Mouse (Mus musculus): ENCODE results near the gene Cryge. TPM values are rescaled to one million over a fixed set of nuclear protein-coding genes. Genes with fewer than 3 reads are reported as not detected.
"Not testable (repeated sequence)": the region's sequence is repeated elsewhere in the genome, so short reads cannot be mapped to it uniquely, and the experiment has no call there.

Cryge gene
- 0.49 TPM in 1 of 2 replicates, not detected in the other for total RNA-seq (2021)
- long read RNA-seq, partial matches to known transcripts: 1 of 1 reads
- long read RNA-seq, other reads (novel, unspliced or antisense): 0 of 1 reads

DNA sequence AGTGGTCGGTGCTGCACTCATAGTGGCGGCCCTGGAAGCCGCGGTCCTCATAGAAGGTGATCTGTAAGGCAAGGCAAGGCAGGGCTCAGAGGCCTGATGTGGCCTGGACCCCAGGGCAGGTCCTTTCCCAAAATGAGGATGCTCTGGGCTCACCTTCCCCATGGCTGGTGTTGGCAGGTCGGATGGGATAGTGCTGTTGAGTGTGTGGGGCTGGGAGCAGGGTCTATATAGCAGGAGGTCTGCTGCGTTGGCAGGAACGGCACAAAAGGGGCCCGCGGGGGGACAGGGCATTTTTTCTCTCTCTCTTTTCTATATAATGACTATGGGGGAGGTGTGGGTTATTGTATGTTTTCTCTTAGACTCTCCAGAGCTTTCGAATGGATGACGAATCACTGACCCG lies at the start of gene Cryge:
Gene Cryge (minus strand): TSS at position 198 of the 400 bp plus-strand sequence.
- DNase-seq: not testable (repeated sequence)

DNA sequence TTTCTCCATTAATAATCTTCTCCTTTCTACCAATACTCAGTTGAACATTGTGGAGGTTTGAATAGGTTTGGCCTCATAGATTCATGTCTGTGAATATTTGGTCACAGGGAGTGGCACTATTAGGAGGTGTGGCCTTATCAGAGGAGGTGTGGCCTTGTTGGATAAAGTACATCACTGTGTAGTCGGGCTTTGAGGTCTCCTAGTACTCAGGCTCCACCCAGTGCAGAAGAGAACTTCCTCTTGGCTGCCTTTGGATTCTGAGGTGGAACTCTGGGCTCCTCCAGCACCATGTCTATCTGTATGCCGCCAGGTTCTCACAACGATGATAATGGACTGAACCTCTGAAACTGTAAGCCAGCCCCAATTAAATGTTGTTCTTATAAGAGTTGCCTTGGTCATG lies 46.0 kb upstream of the Cryge start:
- DNase-seq: no peak

DNA sequence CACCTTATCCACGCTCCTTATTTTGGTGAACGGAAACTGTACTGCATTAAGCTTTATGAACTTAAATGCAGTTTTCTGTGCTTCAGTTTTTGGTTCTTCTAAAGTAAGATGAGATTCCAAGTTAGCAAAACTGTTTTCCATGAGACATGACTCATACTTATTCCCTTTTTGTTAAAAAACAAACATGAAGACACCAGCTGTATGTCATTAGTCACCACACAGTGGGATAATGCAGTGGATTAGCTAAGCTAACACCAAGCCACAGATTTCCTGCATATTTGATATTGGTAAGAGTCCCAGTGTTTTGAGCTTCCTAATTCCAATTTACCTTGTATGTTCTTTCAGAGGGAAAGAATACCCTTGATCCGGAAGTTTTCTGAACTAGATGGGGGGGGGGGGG lies 40.6 kb upstream of the Cryge start:
- DNase-seq: no peak

DNA sequence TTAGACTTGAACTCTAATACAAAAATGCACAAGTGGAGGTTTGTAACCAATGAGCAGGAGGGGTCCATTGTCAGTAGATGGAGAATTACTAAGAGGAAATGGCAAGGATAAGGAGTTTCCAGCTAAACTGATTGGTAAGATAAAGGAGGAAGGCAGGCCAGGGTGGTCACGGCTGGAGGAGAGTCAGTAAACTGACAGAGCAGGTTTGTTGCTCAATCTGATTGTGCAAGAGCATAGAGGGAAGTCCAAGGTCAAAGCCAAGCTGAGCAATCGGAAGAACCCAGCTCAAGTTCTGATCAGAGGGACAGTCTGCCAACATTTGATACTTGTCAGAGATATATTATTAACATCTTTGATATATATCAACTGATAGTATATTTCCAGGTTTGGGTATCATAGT lies 39.4 kb upstream of the Cryge start:
- peak; percentile 42 for DNase-seq

DNA sequence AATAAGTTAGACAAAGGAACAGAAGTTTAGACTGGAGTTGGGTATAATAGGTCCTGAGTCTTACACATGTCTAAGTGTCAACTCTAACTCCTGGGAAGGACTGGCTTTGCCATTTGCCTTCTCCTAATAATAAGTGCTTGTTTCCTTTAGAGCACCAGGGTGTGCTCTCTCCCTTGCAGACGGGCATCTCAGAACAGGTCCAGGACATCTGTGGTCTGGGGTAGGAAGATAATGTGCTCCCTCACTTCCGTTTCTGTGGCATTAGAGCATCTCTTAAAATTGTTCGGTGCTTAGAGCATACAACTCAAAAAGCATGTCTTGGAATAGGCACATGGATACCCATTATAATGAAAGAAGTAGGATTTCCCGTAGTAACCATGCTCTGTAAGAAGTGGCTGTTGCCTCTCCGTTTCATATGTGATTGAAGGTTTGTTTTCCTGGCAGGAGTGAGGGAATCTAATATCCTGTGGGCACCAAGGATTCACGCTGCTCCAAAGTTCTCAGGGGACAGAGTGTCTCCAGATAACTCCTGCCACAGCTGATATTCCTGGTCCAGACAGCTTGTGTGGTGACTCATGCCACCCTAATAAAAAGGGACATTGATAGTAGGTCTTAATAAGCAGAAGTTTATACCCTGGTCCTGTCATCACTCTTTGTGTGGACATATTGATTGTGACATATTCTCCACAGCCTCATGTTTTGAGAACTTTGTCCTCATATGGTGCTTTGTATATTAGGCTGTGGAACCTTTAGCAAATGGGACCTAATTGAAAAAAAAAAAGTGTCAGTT lies 37.8 kb upstream of the Cryge start:
- no peak for DNase-seq

DNA sequence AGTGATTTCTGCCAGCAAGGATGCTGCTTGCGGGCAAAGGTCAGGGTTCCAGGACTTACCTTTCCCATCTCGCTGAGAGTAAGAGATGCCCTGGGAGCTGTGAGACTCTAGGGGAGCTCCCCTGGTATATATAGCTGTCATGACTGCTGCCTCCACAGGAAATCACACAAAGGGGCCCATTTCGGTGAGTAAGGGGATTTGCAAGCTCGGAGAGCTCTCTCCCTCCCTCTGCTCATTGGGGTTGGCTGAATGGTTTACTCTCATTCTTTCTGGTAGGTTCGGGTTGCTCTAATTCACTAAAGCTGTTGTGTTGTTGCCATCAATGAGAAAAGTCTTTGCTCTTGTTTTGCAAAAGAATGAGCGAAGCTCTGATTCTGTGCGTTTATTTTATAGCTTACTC lies 31.2 kb upstream of the Cryge start, which contains the start of gene Crygb:
Gene Crygb (minus strand): TSS at position 101 of the 400 bp plus-strand sequence.
- DNase-seq: no peak

DNA sequence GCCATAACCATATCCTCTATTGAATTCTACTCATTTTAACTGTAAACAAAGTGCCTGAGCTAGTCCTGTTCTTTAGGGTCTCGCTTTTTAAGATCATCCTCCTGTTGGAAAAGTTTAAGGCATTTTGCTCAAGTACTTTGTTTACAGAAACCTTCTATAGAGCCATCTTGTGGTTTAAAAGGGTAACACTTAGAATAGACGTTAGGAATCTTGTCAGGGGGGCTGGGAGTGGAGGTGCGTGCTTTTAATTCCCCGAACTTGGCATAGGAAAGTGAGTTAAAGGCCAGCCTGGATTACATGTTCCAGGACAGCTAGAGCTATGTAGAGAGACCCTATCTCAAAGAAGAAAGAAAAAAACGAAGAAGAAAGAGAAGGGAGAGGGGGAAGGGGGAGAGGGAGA lies 24.7 kb upstream of the Cryge start:
- DNase-seq: no peak

DNA sequence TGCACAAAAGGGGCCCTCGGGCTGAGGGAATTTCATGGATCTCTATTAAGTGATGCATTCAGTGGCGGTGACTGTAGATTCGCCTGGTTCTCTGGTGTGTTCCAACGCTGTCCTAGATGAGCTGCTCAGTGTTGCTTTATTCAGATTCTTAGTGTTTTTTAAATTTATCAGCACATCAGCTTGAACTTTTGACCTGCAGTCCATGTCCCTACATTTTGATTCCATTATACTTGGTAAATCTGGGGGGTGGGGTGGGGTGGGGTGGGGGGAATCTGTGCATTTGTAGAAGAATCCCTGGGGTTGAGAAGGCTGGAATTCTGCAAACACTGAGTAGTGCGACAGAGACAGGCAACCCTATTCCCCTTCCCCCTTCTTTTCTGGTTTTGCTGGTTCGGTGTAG lies 22.6 kb upstream of the Cryge start, which contains the start of gene Crygc:
Gene Crygc (minus strand): TSS at position 101 of the 400 bp plus-strand sequence.
- DNase-seq: no peak

DNA sequence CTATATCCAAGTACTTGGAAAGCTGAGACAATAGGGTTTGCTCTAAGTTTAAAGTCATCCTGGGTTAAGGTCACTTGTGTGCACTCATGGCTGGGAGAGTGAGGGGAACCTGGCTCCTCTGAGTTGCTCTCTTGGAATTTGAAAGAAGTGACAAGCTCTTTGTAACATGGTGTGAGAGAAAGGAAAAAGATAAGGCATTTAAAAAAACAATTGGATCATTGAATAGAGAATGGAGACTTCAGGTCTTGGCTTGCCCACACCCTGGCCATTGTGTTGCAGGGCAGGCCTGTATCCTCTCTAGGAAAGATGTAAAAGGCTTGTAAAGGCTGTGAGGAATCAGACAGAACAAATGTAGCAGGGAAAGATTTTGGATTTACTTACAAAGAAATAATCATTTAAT lies 16.9 kb upstream of the Cryge start:
- DNase-seq: no peak

DNA sequence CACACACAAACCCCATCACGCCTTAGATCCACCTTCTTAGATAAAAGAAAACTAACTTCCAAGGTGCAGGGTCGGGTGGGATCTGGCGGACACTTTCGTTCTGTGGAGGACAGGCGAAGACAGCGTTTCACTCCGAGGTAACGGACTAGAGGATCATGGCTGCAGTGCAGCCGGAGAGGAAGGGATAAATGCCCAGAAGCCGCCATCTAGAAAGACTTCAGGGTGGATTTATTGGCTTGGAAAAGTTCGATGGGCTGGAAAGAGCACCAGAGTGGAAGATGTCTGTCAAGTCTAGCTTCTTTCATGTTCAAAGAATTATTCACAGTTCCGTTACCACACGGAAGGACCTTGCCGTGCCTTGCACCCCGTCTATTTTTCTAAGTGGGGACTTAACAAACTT lies 13.3 kb upstream of the Cryge start:
- no peak for DNase-seq

DNA sequence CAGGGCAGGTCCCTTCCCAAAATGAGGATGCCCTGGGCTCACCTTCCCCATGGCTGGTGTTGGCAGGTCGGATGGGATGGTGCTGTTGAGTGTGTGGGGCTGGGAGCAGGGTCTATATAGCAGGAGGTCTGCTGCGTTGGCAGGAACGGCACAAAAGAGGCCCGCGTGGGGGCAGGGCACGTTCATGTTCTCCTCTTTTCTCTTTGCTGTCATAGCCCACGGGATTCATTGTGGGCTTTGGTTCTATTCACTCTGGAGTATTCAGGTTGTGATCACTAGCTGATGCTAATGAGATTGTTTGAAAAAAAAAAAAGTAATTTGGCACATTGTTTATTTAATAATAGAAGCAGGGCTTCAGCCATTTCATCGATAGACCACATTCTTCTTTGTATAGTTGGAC lies 12.4 kb upstream of the Cryge start, which contains the start of gene Crygd:
Gene Crygd (minus strand): TSS at position 101 of the 400 bp plus-strand sequence.
- no peak for DNase-seq

DNA sequence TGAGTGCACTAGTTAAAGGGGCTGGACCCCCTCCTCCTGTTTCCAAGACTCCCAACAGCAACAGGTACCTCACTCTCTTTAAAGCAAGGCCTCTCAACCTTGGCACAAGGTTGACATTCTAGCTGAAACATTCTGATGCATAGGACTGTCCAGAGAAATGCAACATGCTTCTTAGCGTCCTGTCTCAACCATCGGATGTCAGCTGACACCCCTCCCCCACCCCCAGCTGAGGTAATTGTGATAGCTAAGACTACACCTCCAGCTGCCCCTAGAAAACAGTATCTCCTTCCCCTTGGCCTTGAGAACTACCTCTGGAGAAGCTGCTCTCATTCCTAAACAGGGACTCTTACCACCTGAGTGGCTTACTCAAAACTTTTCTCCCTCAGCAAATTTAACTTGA lies 1.2 kb upstream of the Cryge start:
- no peak for DNase-seq

DNA sequence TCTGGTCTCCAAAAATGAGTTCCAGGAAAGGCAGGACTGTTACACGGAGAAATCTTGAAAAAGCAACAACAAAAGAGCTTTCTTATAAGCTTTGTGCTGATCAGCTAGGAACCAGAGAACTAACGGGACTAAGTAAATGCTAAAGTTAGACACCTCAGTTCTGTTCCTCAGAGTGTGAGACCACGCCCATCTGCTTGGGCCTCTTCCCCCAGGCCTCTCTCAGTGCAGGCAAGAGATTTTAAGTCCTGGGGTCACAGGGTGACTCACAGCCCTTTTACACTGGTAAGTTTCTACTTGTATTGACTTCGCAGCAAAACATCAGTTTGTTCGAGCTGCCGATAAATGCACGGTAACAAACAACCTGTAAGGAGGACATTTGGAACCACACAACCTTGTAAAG lies 747 bp upstream of the Cryge start:
- DNase-seq: no peak

DNA sequence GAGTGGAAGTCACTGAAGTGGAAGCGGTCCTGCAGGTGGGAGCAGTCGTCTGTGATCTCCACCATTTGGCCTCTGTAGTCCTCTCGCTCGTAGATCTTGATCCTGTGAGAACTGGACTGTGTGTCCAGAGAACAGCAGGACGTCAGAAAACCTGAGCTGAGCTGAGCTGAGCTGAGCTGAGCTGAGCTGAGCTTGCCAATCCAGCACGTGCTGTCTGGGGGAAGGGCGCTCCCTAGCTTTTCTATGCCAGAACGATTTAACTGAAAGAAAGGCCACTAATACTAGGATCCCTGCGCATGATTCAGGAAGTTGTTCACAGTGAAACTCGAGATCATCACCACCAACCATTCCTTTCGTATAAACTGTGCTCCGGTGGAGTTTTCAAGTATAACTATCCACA lies 2.2 kb downstream of the Cryge start:
- peak; percentile 67 for DNase-seq

DNA sequence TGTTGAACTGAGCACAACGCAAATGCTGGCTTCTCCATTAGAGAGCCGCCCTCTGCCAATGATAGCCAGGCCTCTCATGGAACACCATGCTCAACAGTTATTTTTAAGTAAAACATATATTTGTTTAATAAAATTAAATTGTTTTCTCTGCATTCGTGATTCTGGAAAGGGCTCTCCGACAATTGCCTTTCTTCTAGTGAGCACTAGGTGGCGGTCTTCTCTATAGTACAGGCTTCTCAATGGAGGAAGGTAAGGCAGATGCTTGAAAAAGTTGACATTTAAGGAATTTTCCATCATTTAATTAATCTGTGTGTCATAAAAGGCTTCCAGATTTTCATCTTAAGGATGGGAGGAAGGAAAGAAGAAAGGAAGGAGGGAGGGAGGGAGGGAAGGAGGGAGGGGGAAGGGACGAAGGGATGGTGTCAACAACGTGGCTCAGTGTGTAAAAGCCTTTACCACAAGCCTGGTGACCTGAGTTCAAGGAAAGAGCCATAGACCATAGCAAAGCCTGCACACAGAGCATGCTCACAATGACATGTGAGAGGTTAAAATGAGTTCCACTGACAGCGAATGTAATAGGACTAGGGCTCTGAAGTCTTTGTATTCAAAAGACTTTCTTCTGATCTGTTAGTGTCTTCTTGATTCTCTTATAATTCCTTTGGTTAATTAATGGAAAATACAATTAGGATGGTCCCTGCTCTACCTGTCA lies 4.4 kb downstream of the Cryge start:
- DNase-seq: no peak

DNA sequence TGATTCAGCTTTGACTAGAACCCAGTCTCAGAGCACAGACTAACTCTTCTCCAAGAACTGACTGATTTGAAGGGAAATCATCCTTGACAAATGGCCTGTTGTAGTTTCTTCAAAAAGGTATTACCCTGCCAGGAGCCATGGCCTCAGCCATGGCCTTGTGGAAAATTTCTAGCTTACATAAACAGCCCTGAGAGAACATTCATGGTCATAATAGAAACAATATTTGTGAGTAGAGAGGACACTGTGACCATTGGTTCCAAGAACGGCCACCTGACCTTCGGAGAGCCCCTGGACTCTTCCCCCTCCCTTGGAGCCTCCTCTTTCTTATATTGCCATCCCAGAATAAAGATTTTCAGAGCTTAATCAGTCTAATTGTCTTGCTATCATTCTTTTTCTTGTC lies 7.5 kb downstream of the Cryge start:
- peak; percentile 29 for DNase-seq

DNA sequence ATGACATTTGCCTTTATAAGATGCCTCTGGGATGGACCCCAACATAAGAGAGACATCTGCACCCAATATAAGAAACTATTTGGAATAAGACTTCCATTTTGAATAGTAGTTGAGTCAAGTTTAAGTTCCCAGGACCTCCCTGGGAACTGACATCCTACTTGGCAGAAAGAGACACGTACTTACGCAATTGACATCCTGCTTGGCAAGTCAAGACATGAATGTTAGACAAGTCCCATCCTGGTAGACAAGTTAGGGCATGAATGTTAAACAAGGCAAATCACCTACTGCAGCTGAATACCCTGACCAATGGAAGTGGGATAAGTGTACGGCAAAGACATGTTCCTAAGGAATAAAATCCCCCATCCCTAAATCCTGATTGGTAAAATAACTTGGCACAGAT lies 9.1 kb downstream of the Cryge start:
- DNase-seq: no peak

DNA sequence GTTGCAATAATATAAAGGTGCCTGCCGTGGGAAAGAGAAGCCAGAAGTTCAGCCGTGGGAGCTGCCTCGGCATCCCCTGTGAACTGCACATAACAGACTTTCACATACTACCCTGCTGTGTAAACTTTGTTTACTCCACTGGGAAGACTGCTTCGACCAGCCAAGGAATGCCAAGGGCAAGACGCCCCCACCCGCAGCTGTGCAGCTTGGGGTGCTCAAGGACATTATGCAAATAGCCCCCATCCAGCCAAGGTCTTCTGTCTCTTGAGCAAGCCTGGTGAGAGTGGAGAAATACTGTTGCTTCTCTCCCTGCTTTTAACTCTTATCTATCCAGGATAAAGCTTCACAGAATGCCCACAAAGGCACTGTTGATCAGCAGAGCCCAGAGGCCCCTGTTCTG lies 10.1 kb downstream of the Cryge start:
- DNase-seq: peak; percentile 73

DNA sequence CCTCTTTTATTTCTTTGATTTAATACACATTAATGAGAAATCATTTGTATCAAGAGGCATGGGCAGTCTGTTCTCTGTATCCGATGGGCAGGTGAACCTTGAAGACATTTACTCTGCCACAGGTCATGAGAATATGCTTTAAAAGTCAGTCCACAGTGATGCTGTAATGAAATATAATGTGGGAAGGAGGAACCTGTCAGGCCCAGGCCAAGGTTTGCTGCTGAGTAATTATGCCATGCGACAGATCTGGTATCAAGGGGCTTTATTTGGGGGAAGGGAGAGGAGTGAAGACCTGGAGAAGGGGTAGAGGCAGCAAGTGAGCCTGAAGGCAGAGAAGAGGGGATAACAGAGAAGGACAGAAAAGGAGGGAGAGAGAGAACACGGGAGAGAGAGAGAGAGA lies 11.3 kb downstream of the Cryge start:
- no peak for DNase-seq

DNA sequence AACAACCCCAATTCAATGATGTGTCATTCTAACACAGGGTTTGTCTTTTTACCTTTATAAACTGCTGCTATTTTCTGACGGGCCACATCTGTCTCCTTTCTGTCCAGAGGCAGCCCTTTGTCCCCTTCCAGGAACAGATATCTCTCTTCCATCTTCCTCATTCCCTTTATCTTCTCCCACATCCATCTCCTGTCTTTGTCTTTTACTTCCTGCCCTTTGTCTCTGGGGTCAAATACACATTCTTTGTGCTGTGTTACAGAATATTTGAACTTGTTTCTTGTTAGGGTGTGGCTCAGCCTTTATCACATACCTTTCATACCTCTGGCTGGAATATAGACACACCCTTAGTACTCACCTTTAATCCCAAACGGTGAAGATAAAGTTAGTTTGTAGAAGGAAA lies 13.4 kb downstream of the Cryge start:
- DNase-seq: no peak

DNA sequence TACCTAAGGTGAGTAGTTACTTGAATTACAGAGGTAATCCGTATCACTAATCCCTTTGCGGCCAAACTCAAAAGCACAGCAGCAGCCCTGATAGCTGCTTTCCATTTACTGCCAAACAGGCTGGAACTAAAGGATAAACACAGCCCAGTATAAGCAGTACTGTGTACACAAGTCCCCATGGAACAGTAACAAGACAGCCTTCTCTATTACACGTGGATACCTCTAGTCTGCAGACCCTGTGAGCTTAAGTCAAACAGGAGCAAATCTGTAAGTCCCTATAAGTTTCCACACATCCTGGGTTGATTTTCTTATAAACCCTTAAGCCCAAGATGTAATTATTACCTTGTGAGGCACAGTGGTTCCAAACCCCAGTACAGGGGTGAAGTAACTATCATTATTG lies 15.4 kb downstream of the Cryge start:
- DNase-seq: no peak

DNA sequence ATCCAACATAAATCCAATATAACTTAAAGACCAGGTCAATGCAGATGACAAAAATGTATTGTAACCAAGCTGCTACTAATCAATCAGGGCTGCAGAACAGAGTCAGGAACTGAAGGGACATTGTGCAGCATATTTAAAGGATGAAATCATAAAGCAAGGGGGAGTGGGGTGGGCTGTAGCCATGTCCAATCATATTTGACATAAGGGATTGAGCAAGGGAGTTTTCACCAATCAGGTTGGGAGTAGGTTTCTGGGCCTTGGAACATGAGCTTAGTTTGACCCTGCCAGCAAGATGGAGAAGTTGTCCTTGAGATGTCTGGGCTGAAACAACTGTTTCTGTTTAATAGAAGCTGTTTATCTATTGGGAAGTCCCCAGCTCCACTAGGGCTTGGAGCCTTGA lies 18.3 kb downstream of the Cryge start, which contains the start of gene Akr1cl:
Gene Akr1cl (minus strand): TSS at position 119 of the 400 bp plus-strand sequence.
- DNase-seq: peak; percentile 20

DNA sequence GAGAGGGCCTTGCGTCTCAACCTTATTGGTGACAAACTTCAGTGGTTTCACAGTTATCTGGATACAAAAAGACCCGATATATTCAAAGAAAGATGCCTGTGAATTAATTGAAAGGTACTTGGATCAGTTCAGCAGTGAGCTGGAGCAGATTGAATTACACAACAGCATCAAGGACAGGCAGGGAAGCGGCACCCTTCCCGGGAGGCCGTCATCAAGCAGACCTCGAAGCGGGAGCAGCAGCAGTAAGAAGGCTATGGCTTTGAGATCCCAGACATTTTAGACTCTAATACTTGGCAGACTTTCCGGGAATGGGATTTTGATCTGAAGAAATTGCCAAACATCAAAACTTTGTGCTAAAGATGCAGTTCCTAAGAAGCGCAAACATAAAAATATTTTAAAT lies 22.7 kb downstream of the Cryge start:
- DNase-seq: peak; percentile 34
